Mouse (Mus musculus): ENCODE measurements at regions not wholly inside any gene's neighbourhood (a gene's known extent, or its start where the extent isn't known, plus 50 kb on each side); places are given as distances from the start of the nearest gene placed in this dataset.

DNA sequence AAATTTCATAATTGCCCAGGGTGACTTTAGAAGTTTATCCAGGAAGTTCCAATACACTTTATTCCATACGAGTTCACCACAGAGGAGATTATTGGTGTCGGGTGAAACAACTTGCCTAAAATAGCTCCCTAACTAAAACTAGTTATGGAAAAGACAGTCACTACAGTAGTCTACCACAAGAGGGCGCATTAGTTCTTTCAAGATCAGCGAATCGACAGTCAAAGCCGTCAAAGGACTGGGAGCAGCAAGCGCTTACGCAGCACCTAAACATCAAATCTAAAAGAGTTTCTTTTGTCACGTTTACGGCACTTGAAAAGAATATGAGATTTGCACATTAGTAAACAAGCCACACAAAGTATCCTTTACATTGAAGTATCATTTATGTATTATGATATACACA lies 75.3 kb upstream of the Btg3 start:
- WGBS (ENCODE audit: insufficient replicate concordance), result 4% methylated on average over 10 of the region's 10 CpGs
- Histone ChIP-seq H3K9me3 (replicated peaks) (no peaks in the 10 kb centered on the region), H3K9ac (no peak overlapping the region), H3K4me1 (replicated peaks) (no peaks in the 10 kb centered on the region), H3K36me3 (replicated peaks) (no peaks in the 10 kb centered on the region), H3K4me2 (no peak overlapping the region), H3K27ac (replicated peaks) (no peak overlapping the region), H3K4me3 (replicated peaks) (no peak overlapping the region), H3K27me3 (no peaks in the 10 kb centered on the region)
- ATAC-seq (ENCODE audit: insufficient read depth), result no peak

DNA sequence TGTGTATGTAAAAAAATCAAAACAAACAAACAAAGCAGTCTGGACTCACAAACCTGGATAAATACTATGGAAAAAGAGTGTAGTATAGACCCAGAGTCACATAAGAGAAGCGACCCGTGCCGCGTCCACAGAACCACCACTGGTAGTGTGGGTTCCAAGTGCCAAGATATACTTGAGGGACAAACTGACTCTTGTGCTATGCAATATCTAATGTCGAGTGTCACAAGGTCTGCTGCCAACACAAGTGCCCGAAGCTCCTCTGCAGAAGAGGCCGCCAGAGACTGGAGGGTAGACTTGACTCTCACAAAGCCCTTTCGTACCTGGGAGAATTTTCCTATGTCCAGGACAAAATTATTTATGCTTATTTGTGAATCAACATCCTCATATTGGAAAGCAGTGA lies 74.8 kb upstream of the Btg3 start:
- no peaks in the 10 kb centered on the region for H3K9me3 ChIP-seq (replicated peaks)
- H3K4me3 ChIP-seq (replicated peaks), result no peak overlapping the region
- H3K4me2 ChIP-seq, result no peak overlapping the region
- no peak overlapping the region for H3K9ac ChIP-seq
- no peak overlapping the region for H3K27ac ChIP-seq (replicated peaks)
- H3K4me1 ChIP-seq (replicated peaks), result no peaks in the 10 kb centered on the region
- ATAC-seq (ENCODE audit: insufficient read depth), result no peak
- H3K36me3 ChIP-seq (replicated peaks), result no peaks in the 10 kb centered on the region
- no peaks in the 10 kb centered on the region for H3K27me3 ChIP-seq
- WGBS (ENCODE audit: insufficient replicate concordance), result 77% methylated on average over 8 of the region's 8 CpGs

DNA sequence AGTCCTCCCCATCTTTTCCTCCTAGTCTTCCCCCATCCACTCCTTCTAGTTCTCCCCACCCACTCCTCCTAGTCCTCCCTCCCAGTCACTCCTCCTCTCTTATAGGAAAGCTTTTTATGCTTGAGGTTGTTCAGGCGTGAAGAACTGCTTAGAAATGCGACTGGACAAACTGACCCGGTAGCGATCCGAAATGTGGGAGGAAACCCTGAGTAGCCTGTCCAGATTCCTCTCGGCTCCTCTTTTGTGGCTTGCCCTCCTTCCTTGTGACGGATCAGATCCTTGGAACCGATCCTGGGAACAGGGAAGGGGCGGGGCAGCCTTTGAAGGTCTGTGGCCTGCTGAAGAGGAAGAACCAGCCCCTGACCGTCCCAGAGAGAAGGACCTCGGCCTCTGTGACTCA lies 74.3 kb upstream of the Btg3 start:
- ATAC-seq (ENCODE audit: insufficient read depth), result no peak
- H3K4me1 ChIP-seq (replicated peaks), result no peaks in the 10 kb centered on the region
- WGBS (ENCODE audit: insufficient replicate concordance), result 58% methylated on average over 11 of the region's 11 CpGs

DNA sequence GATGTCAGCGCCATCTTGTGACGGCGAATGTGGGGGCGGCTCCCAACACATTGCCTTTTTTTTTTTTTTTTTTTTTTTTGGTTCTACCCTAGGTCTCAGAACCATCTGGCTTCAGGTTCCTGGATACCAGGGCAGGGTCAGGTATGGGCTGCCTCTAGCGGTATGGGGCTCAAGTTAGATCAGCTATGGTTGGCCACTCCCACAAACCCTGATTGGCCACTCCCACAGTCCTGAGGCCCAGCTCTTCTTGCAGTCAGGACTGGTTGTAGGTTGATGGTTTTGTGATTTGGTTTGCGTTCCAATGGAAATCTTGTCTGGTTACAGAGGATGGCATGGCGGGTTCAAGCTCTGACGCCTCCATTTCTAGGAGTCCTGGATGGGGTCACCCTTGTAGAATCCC lies 72.2 kb upstream of the Btg3 start:
- Histone ChIP-seq H3K4me1 (replicated peaks) (no peaks in the 10 kb centered on the region), H3K36me3 (replicated peaks) (no peaks in the 10 kb centered on the region), H3K27me3 (no peaks in the 10 kb centered on the region), H3K4me2 (no peak overlapping the region), H3K9me3 (replicated peaks) (no peaks in the 10 kb centered on the region), H3K4me3 (replicated peaks) (no peak overlapping the region), H3K27ac (replicated peaks) (no peak overlapping the region), H3K9ac (no peak overlapping the region)
- 76% methylated on average over 8 of the region's 8 CpGs for WGBS (ENCODE audit: insufficient replicate concordance)
- ATAC-seq (ENCODE audit: insufficient read depth), result no peak

More for the DNA sequence above, 74.3 kb upstream of the Btg3 start:
- Histone ChIP-seq H3K36me3 (replicated peaks) (no peaks in the 10 kb centered on the region), H3K9ac (no peak overlapping the region), H3K9me3 (replicated peaks) (no peaks in the 10 kb centered on the region), H3K27me3 (no peaks in the 10 kb centered on the region), H3K27ac (replicated peaks) (no peak overlapping the region), H3K4me2 (no peak overlapping the region), H3K4me3 (replicated peaks) (no peak overlapping the region)

DNA sequence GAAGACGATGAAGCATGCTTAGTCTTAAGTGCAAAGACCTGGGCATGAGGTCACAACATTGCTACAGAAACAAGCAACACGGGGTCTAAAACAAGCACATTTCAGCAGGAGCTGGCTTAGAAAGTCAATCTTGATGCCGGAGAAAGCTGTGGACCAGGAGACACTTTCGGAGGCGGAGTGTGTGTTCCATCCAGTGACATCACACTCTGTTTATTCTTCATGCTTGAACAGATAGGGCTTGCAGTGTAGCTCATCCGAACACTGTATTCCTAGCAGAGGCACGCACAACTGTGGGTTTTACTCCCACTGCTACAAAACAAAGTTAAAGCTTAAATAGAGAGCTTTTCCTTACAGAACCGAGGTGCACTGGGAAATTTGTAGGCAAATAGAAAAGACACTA lies 66.3 kb upstream of the Btg3 start:
- no peaks in the 10 kb centered on the region for H3K27me3 ChIP-seq
- H3K4me1 ChIP-seq (replicated peaks), result no peaks in the 10 kb centered on the region
- H3K36me3 ChIP-seq (replicated peaks), result no peaks in the 10 kb centered on the region
- H3K4me2 ChIP-seq, result no peak overlapping the region
- no peaks in the 10 kb centered on the region for H3K9me3 ChIP-seq (replicated peaks)
- ATAC-seq (ENCODE audit: insufficient read depth), result no peak
- no peak overlapping the region for H3K4me3 ChIP-seq (replicated peaks)
- 75% methylated on average over 8 of the region's 8 CpGs for WGBS (ENCODE audit: insufficient replicate concordance)
- no peak overlapping the region for H3K9ac ChIP-seq
- no peak overlapping the region for H3K27ac ChIP-seq (replicated peaks)

DNA sequence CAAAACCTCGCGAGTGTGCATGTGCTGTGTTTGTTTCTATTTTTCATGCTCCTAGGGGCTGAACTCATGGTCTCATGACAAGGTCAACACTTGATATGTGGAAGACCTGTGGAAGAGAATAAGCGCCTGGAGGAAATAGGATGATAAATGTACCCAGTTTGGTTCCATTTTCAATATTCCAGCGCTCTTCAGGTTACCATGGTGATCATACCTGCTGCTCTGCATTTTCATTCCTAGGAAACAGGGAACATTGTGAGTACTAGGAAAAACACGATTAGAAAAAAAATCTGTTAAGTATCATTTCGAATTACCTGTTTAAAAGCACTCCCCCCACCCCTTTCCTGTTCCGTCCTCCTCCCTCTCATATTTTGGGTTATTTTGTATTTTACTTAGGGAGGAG lies 65.8 kb upstream of the Btg3 start:
- H3K4me1 ChIP-seq (replicated peaks), result no peaks in the 10 kb centered on the region
- no peak for ATAC-seq (ENCODE audit: insufficient read depth)

DNA sequence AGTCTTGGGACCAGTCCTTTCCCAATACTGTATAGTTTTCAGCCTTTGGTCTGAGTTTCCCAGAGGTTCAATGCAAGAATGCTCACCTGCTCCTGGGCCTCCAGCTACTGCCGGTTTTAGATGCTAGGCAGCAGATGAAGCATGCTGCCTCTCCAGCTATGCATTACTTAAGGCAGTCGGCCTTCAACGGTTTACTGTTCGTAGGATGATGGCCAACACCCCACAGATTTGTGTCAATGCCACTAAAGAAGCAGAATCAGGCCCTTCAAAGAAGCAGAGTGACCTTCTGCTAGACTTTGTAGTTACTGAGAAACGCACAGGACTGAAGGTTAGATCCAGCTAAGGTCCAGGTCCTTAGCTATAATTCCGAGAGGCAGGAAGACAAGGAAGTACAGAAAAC lies 65.0 kb upstream of the Btg3 start:
- Histone ChIP-seq H3K36me3 (replicated peaks) (no peaks in the 10 kb centered on the region), H3K4me2 (no peak overlapping the region), H3K27me3 (no peaks in the 10 kb centered on the region), H3K4me1 (replicated peaks) (no peaks in the 10 kb centered on the region), H3K9ac (no peak overlapping the region), H3K27ac (replicated peaks) (no peak overlapping the region), H3K4me3 (replicated peaks) (no peak overlapping the region), H3K9me3 (replicated peaks) (no peaks in the 10 kb centered on the region)
- 69% methylated on average over 6 of the region's 6 CpGs for WGBS (ENCODE audit: insufficient replicate concordance)
- ATAC-seq (ENCODE audit: insufficient read depth), result no peak

More for the DNA sequence above, 65.8 kb upstream of the Btg3 start:
- WGBS (ENCODE audit: insufficient replicate concordance), result 72% methylated on average over 7 of the region's 7 CpGs
- Histone ChIP-seq H3K9ac (no peak overlapping the region), H3K9me3 (replicated peaks) (no peaks in the 10 kb centered on the region), H3K36me3 (replicated peaks) (no peaks in the 10 kb centered on the region), H3K27me3 (no peaks in the 10 kb centered on the region), H3K4me2 (no peak overlapping the region), H3K4me3 (replicated peaks) (no peak overlapping the region), H3K27ac (replicated peaks) (no peak overlapping the region)

DNA sequence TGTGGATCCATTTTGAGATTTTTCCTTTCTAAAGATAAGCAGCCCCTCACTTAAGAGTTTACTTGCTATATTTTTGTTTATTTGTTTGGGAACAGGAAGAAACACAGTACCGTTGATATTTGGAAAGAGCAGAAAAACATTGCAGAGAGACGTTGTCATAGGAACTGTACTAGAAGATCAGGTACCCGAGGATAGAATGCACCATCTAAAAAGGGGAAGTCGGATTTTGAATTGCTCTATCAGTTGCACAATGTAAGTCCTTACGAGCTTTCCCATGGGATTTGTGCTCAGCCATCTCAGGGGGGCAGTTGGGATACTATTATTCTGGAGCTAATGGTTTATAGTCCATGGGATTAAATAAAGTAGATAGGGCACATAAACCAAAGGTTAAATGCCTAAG lies 58.7 kb upstream of the Btg3 start:
- no peaks in the 10 kb centered on the region for H3K36me3 ChIP-seq (replicated peaks)
- WGBS (ENCODE audit: insufficient replicate concordance), result 24% methylated on average over 5 of the region's 5 CpGs
- no peak overlapping the region for H3K9ac ChIP-seq
- no peak overlapping the region for H3K4me3 ChIP-seq (replicated peaks)
- no peak for ATAC-seq (ENCODE audit: insufficient read depth)
- H3K27ac ChIP-seq (replicated peaks), result no peak overlapping the region
- H3K4me2 ChIP-seq, result no peak overlapping the region
- no peaks in the 10 kb centered on the region for H3K27me3 ChIP-seq
- no peaks in the 10 kb centered on the region for H3K9me3 ChIP-seq (replicated peaks)
- H3K4me1 ChIP-seq (replicated peaks), result no peaks in the 10 kb centered on the region

DNA sequence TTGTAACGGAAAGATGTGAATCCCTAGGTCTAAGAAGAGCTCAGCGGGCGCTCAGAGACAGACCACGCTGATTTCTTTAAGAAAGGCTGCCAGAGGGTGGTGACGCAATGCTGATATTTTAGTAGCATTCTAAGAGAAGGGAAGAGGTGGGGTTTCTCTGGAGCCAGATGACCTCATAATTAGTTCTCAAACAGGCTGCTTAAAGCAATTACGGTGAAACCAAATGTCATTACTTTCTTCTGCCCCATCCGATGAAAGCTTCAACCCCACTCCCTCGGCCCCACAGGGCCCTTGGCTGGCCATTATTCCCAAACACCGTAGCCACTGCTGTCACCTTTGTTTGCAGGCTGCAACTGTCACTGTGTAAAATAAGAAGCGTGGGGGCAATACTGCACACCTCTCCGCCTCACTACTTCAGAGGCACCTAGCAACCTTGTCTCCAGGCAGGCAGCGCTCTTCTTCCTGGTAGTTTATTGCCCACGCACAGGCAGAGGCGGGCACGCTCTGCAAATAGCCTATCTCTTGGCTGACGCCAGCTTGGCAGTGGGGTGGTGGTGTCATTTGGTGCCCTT lies 50.6 kb upstream of the Btg3 start:
- Histone ChIP-seq H3K4me1 (replicated peaks) (no peaks in the 10 kb centered on the region), H3K27ac (replicated peaks) (no peak overlapping the region), H3K36me3 (replicated peaks) (no peaks in the 10 kb centered on the region), H3K27me3 (no peaks in the 10 kb centered on the region), H3K4me2 (no peak overlapping the region), H3K9me3 (replicated peaks) (no peaks in the 10 kb centered on the region), H3K9ac (no peak overlapping the region), H3K4me3 (replicated peaks) (no peak overlapping the region)
- ATAC-seq (ENCODE audit: insufficient read depth), result no peak
- 41% methylated on average over 16 of the region's 16 CpGs for WGBS (ENCODE audit: insufficient replicate concordance)

Data from liver, embryonic 15.5 days (tissue).